Mouse (Mus musculus) cortical plate, adult 2 months (tissue): ENCODE data around the gene Smarcc1.
"Not testable (repeated sequence)": the region's sequence is repeated elsewhere in the genome, so short reads cannot be mapped to it uniquely, and the experiment has no call there.

ENCODE experiments used
- CTCF ChIP-seq: fragments of 200-500 bp; IDR thresholded peaks from 2 replicates; pipeline ENCODE4 v1.5.1; 2011; ENCODE audit warnings: mild to moderate bottlenecking, control low read depth, low read length; ENCODE audit not compliant: insufficient read depth; ENCODE audit errors: extremely low read depth
- POLR2A ChIP-seq: fragments of 200-500 bp; IDR thresholded peaks from 2 replicates; pipeline ENCODE4 v1.6.1; 2011; ENCODE audit warnings: mild to moderate bottlenecking, low read length, control low read depth; ENCODE audit not compliant: insufficient read depth; ENCODE audit errors: extremely low read depth

- not testable (repeated sequence) for TF ChIP-seq POLR2A, CTCF
These were observed 43.0 kb downstream of the Smarcc1 start for GRCm38 (mm10) chr9:110160486-110160885.
